Mouse (Mus musculus): ENCODE results near the gene Pla2g4a. TPM values are rescaled to one million over a fixed set of nuclear protein-coding genes. Genes with fewer than 3 reads are reported as not detected.

The Pla2g4a gene
- polyA plus RNA-seq, 1 experiment from 2014 or later, result 11.0 TPM

- no peak for ATAC-seq (ENCODE audit: low read depth)
- Histone ChIP-seq H3K9me3 (replicated peaks) (no peaks in the 10 kb centered on the region), H3K27me3 (no peaks in the 10 kb centered on the region), H3K4me2 (no peak overlapping the region), H3K9ac (no peak overlapping the region), H3K4me1 (replicated peaks) (no peaks in the 10 kb centered on the region), H3K36me3 (no peaks in the 10 kb centered on the region), H3K27ac (no peak overlapping the region), H3K4me3 (replicated peaks) (no peak overlapping the region)
- no peak for DNase-seq
- 67% methylated on average over 6 of the region's 6 CpGs for WGBS (ENCODE audit: insufficient replicate concordance)
Measured at GRCm38 (mm10) chr1:149882419-149883025, 78.6 kb downstream of the Pla2g4a start.

GRCm38 (mm10) chr1:149878175-149878574 lies 82.9 kb downstream of the Pla2g4a start:
- no peaks in the 10 kb centered on the region for H3K27me3 ChIP-seq
- no peak overlapping the region for H3K4me3 ChIP-seq (replicated peaks)
- DNase-seq, result no peak
- no peaks in the 10 kb centered on the region for H3K9me3 ChIP-seq (replicated peaks)
- ATAC-seq (ENCODE audit: low read depth), result no peak
- no peak overlapping the region for H3K27ac ChIP-seq
- no peak overlapping the region for H3K4me2 ChIP-seq
- WGBS (ENCODE audit: insufficient replicate concordance), result 72% methylated on average over 3 of the region's 3 CpGs
- H3K36me3 ChIP-seq, result no peaks in the 10 kb centered on the region
- no peaks in the 10 kb centered on the region for H3K4me1 ChIP-seq (replicated peaks)
- no peak overlapping the region for H3K9ac ChIP-seq

- H3K4me1 ChIP-seq (replicated peaks), result no peaks in the 10 kb centered on the region
- H3K36me3 ChIP-seq, result no peaks in the 10 kb centered on the region
- H3K27me3 ChIP-seq, result no peaks in the 10 kb centered on the region
- ATAC-seq (ENCODE audit: low read depth) (no peak), DNase-seq (no peak)
- no peak overlapping the region for H3K4me2 ChIP-seq
- H3K9ac ChIP-seq, result no peak overlapping the region
- WGBS (ENCODE audit: insufficient replicate concordance), result 63% methylated on average over 3 of the region's 3 CpGs
- no peaks in the 10 kb centered on the region for H3K9me3 ChIP-seq (replicated peaks)
- H3K27ac ChIP-seq, result no peak overlapping the region
- no peak overlapping the region for H3K4me3 ChIP-seq (replicated peaks)
Measured at GRCm38 (mm10) chr1:149876502-149876901, 84.6 kb downstream of the Pla2g4a start.

- Histone ChIP-seq H3K27ac (no peak overlapping the region), H3K9me3 (replicated peaks) (no peaks in the 10 kb centered on the region), H3K27me3 (no peaks in the 10 kb centered on the region), H3K4me3 (replicated peaks) (no peak overlapping the region), H3K4me1 (replicated peaks) (no peaks in the 10 kb centered on the region), H3K9ac (no peak overlapping the region), H3K36me3 (no peaks in the 10 kb centered on the region), H3K4me2 (no peak overlapping the region)
- WGBS (ENCODE audit: insufficient replicate concordance), result 52% methylated on average over 1 of the region's 1 CpGs
- no peak for DNase-seq
- ATAC-seq (ENCODE audit: low read depth), result no peak
Measured at GRCm38 (mm10) chr1:149871625-149872024, 89.5 kb downstream of the Pla2g4a start.

GRCm38 (mm10) chr1:149867323-149867722 lies 93.8 kb downstream of the Pla2g4a start:
- H3K9me3 ChIP-seq (replicated peaks), result no peaks in the 10 kb centered on the region

GRCm38 (mm10) chr1:149866202-149866601 lies 94.9 kb downstream of the Pla2g4a start:
- WGBS (ENCODE audit: insufficient replicate concordance), result 75% methylated on average over 3 of the region's 3 CpGs

More at GRCm38 (mm10) chr1:149867323-149867722, 93.8 kb downstream of the Pla2g4a start:
- DNase-seq, result no peak
- Histone ChIP-seq H3K4me1 (replicated peaks) (no peaks in the 10 kb centered on the region), H3K9ac (no peak overlapping the region), H3K4me2 (no peak overlapping the region), H3K36me3 (no peaks in the 10 kb centered on the region), H3K27me3 (no peaks in the 10 kb centered on the region), H3K4me3 (replicated peaks) (no peak overlapping the region), H3K27ac (no peak overlapping the region)
- no peak for ATAC-seq (ENCODE audit: low read depth)

GRCm38 (mm10) chr1:149862801-149863200 lies 98.3 kb downstream of the Pla2g4a start:
- 66% methylated on average over 6 of the region's 6 CpGs for WGBS (ENCODE audit: insufficient replicate concordance)
- H3K4me1 ChIP-seq (replicated peaks), result no peaks in the 10 kb centered on the region
- no peak overlapping the region for H3K27ac ChIP-seq
- DNase-seq (no peak), ATAC-seq (ENCODE audit: low read depth) (no peak)
- H3K36me3 ChIP-seq, result no peaks in the 10 kb centered on the region
- H3K4me2 ChIP-seq, result no peak overlapping the region
- no peak overlapping the region for H3K9ac ChIP-seq
- no peaks in the 10 kb centered on the region for H3K27me3 ChIP-seq
- no peak overlapping the region for H3K4me3 ChIP-seq (replicated peaks)
- no peaks in the 10 kb centered on the region for H3K9me3 ChIP-seq (replicated peaks)

More at GRCm38 (mm10) chr1:149866202-149866601, 94.9 kb downstream of the Pla2g4a start:
- no peak overlapping the region for H3K4me3 ChIP-seq (replicated peaks)
- DNase-seq (no peak), ATAC-seq (ENCODE audit: low read depth) (no peak)
- H3K9ac ChIP-seq, result no peak overlapping the region
- H3K4me1 ChIP-seq (replicated peaks), result no peaks in the 10 kb centered on the region
- H3K27me3 ChIP-seq, result no peaks in the 10 kb centered on the region
- H3K36me3 ChIP-seq, result no peaks in the 10 kb centered on the region
- no peak overlapping the region for H3K27ac ChIP-seq
- H3K9me3 ChIP-seq (replicated peaks), result no peaks in the 10 kb centered on the region
- H3K4me2 ChIP-seq, result no peak overlapping the region

- H3K9ac ChIP-seq, result no peak overlapping the region
- H3K4me1 ChIP-seq (replicated peaks), result no peaks in the 10 kb centered on the region
- H3K36me3 ChIP-seq, result no peaks in the 10 kb centered on the region
- H3K4me2 ChIP-seq, result no peak overlapping the region
- DNase-seq (no peak), ATAC-seq (ENCODE audit: low read depth) (no peak)
- no peak overlapping the region for H3K4me3 ChIP-seq (replicated peaks)
- WGBS (ENCODE audit: insufficient replicate concordance), result 67% methylated on average over 2 of the region's 2 CpGs
- H3K27ac ChIP-seq, result no peak overlapping the region
- H3K27me3 ChIP-seq, result no peaks in the 10 kb centered on the region
- H3K9me3 ChIP-seq (replicated peaks), result no peaks in the 10 kb centered on the region
Measured at GRCm38 (mm10) chr1:149862181-149862580, 98.9 kb downstream of the Pla2g4a start.

GRCm38 (mm10) chr1:149861543-149861942 lies 99.5 kb downstream of the Pla2g4a start:
- no peaks in the 10 kb centered on the region for H3K27me3 ChIP-seq
- no peak overlapping the region for H3K4me2 ChIP-seq
- ATAC-seq (ENCODE audit: low read depth), result no peak
- 78% methylated on average over 2 of the region's 2 CpGs for WGBS (ENCODE audit: insufficient replicate concordance)
- no peaks in the 10 kb centered on the region for H3K36me3 ChIP-seq
- no peaks in the 10 kb centered on the region for H3K4me1 ChIP-seq (replicated peaks)
- H3K9me3 ChIP-seq (replicated peaks), result no peaks in the 10 kb centered on the region
- DNase-seq, result no peak
- no peak overlapping the region for H3K27ac ChIP-seq
- no peak overlapping the region for H3K9ac ChIP-seq
- H3K4me3 ChIP-seq (replicated peaks), result no peak overlapping the region

- 57% methylated on average over 5 of the region's 5 CpGs for WGBS (ENCODE audit: insufficient replicate concordance)
- no peaks in the 10 kb centered on the region for H3K9me3 ChIP-seq (replicated peaks)
- no peak overlapping the region for H3K4me2 ChIP-seq
- no peaks in the 10 kb centered on the region for H3K36me3 ChIP-seq
- H3K27me3 ChIP-seq, result no peaks in the 10 kb centered on the region
- DNase-seq, result no peak
- ATAC-seq (ENCODE audit: low read depth), result no peak
- no peak overlapping the region for H3K9ac ChIP-seq
- no peak overlapping the region for H3K4me3 ChIP-seq (replicated peaks)
- no peak overlapping the region for H3K27ac ChIP-seq
- H3K4me1 ChIP-seq (replicated peaks), result no peaks in the 10 kb centered on the region
Measured at GRCm38 (mm10) chr1:149858734-149859133, 102.4 kb downstream of the Pla2g4a start.

GRCm38 (mm10) chr1:149856720-149857119 lies 104.4 kb downstream of the Pla2g4a start:
- Histone ChIP-seq H3K4me1 (replicated peaks) (no peaks in the 10 kb centered on the region), H3K27me3 (no peaks in the 10 kb centered on the region), H3K9ac (no peak overlapping the region), H3K27ac (no peak overlapping the region), H3K4me3 (replicated peaks) (no peak overlapping the region), H3K4me2 (no peak overlapping the region), H3K36me3 (no peaks in the 10 kb centered on the region), H3K9me3 (replicated peaks) (no peaks in the 10 kb centered on the region)
- no peak for ATAC-seq (ENCODE audit: low read depth)
- peak; percentile 15 for DNase-seq
- WGBS (ENCODE audit: insufficient replicate concordance), result 30% methylated on average over 9 of the region's 9 CpGs

GRCm38 (mm10) chr1:149855581-149855980 lies 105.5 kb downstream of the Pla2g4a start:
- no peaks in the 10 kb centered on the region for H3K27me3 ChIP-seq
- 70% methylated on average over 4 of the region's 4 CpGs for WGBS (ENCODE audit: insufficient replicate concordance)
- DNase-seq (no peak), ATAC-seq (ENCODE audit: low read depth) (no peak)
- no peak overlapping the region for H3K9ac ChIP-seq
- H3K4me1 ChIP-seq (replicated peaks), result no peaks in the 10 kb centered on the region
- H3K36me3 ChIP-seq, result no peaks in the 10 kb centered on the region
- no peak overlapping the region for H3K27ac ChIP-seq
- no peaks in the 10 kb centered on the region for H3K9me3 ChIP-seq (replicated peaks)
- no peak overlapping the region for H3K4me2 ChIP-seq
- H3K4me3 ChIP-seq (replicated peaks), result no peak overlapping the region
